Mouse (Mus musculus): Measurements from ENCODE around the gene Prkar2a. TPM values are rescaled to one million over a fixed set of nuclear protein-coding genes. Genes with fewer than 3 reads are reported as not detected.
"Not testable (repeated sequence)": the region's sequence is repeated elsewhere in the genome, so short reads cannot be mapped to it uniquely, and the experiment has no call there.

Gene Prkar2a
- total RNA-seq (2021), result 100 to 1,000 TPM; 164 to 169 TPM
- long read RNA-seq, experiment 1, full-length matches to known transcripts, result 275 of 342 reads
- long read RNA-seq, experiment 1, partial matches to known transcripts, result 47 of 342 reads
- long read RNA-seq, experiment 1, other reads (novel, unspliced or antisense), result 20 of 342 reads
- long read RNA-seq, experiment 2, full-length matches to known transcripts, result 205 of 244 reads
- long read RNA-seq, experiment 2, partial matches to known transcripts, result 38 of 244 reads
- long read RNA-seq, experiment 2, other reads (novel, unspliced or antisense), result 1 of 244 reads

DNA sequence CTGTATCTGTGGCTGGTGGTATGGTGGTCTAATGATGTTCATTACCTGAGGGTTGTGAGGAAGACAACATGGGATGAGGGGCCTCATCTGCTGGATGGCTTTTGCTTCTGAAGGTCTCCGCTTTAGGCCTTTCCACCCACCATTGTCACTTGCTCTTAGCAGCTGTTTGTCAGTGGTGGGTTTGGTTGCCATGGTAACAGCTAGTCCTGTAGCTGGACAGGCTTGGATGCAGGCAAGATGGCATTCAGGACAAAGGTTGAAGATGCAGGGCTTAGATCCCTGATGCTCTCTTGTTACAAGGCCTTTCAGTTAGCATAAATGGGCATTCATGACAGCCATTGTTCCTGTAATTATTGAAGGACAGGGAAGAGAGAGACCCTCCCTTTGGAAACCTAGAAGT is at the start of gene Prkar2a:
Prkar2a (plus strand) TSS at position 209 of the 400 bp plus-strand sequence.
- DNase-seq (ENCODE audit: low spot score), result no peak

DNA sequence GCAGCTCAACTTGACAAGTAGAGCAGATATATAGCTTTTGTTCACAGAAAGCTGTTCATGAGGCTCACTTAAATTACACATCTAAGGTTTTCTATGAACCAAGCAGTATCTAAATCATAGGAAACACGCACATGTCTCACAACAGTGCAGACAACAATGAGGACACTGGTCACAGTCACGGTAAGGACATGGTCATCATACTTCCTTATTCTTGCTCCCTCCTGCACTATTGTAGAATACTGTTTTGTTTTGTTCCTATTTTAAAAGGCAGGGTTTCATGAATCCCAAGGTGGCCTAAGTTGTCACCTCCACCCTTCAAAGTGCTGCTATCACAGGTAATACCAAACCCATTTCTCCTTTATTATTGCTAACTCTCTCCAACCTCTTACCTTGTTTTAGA is 49.3 kb upstream of the Prkar2a start:
- DNase-seq (ENCODE audit: low spot score), result no peak

DNA sequence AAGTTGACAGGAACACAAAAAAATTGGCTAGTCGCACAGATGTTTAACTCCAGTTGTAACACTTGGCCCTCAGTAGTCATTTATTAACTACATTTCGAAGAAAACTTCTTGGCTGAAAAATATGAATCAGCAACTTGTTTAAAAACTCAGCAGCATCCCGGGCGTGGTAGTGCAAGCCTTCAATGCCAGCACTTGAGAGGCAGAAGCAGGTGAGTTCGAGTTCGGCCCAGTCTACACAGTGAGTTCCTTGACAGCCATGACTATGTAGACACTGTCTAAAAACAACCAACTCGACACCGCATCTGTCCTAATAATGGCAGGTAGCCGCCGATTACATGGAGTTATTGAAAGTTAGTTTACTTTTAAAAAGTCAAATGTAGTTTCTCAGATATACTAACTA is 40.9 kb upstream of the Prkar2a start:
- DNase-seq (ENCODE audit: low spot score), result no peak

DNA sequence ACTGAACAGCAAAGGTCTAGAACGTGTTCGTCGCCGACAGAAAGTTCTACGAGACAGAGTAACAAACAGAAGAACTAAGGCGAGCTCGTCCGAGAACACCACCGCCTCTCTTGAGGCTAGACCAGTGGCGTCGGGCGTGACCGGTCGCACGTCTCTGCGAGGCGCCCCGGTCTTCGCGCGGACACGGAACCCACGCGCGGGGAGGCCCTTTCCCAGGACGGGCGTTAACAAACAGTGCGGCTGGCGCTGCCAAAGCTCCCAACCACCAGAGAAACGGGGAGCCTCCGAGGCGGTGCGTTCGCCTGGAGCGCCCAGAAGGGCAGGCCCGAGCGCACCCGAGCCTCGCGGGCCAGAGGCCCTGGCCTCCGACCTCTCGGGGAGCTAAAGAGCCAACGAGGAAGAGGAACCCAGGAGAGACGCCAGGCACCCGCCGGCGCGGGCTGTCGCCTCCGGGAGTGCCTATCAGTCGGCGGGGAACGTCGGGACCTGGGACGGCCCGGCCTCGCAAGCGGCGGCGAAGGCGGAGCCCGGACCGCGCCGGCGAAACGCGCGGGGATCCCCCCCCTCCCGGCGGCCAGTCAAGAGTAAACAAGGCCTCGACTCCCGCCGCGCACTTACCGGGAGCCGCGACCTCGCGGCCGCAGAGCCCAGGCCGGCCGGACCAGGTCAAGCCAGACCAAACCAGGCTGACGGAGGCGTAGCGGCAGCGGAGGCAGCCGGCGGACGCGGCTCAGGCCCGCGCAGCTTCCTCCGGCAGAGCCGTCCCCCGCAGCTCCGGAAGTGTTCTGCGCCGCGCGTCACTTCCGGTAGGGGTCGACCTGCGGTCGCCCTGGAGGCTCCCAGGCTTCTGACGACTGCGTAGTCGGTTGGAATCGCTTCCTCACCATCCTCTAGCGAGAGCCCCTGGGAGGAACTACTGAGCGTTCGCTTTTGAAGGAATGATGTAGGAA is 40.2 kb upstream of the Prkar2a start, which contains the start of gene Arih2:
Arih2 (minus strand) TSS at position 776 of the 950 bp plus-strand sequence.
- peak; percentile 91 for DNase-seq (ENCODE audit: low spot score)

DNA sequence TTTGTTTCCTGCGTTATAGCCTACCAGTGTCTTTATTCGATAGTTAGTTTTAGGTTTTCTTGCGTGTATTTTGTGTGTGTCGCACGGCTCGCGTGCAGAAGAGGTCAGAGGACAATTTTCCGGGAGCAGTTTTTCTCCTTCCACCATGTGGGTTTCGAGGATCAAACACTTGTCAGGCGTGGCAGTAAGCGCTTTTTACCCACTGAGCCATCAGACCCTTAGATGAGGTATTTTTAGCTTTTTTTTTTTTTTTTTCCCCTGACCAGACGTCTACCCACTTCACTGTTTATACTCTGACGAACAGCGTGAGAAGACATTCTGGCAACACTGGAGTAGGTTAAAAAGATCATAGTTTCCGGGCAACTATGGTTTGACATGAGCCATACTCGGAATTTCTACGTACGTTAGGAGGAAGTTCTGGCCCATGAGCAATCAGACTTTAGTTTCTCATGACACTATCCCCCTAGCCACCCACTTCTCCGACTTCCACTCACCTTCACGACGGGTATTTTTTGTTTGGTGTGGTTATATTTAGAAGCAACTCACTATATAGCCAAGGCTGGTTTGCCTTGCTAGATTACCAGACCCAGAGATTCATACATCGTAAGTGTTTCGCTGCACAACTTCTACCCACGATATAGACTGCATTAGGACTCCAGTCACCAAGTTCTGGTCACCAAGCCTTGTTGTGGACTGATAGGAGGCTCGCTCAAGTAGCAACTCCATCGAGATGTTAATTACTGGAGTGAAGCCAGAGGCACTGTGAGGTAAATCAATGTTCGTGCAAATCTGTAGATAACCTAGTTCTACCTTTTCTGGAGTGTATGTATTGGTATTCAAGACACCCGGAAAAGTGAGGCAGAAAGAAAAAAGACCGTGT is 39.3 kb upstream of the Prkar2a start:
- DNase-seq (ENCODE audit: low spot score), result no peak

DNA sequence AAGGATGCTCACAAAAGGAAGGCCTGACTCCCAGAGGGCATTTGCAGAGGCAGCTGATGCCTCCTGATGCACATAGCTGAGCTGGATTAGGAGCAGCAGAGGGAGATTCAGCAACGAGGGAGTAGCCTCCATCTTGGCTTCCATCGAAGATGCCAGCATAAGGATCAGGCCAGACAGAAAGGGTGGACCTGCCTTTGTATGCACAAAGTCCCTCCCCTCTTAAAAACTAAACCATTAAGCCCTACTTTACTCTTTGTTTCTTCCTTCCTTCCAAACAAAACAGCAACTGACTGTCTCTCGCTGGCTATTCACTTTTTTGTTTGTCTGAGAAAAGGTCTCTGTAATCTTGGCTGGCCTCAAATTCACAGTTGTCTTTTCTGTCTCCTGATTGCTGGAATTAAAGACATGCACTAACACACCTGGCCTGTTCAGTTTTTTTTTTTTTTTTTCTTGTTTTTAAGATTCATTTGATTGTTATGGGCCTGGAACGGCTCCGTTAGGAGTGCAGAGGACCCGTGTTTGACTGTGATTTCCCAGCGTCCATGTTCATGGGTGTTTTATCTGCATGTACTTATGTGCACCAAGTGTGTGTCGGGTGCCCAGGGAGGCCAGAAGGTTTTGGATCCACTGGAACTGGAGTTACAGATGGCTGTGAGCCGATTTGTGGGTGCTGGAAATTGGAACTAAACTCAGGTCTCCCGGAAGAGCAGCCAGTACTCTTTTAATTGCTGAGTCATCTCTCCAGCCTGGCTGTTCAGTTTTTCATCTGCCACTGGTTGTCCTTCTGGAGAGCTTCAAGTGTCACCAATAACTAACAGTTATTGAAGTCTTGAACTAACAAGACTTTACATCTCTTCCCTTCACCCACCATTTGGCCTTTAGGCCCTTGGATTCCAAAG is 34.3 kb upstream of the Prkar2a start:
- DNase-seq (ENCODE audit: low spot score), result no peak

DNA sequence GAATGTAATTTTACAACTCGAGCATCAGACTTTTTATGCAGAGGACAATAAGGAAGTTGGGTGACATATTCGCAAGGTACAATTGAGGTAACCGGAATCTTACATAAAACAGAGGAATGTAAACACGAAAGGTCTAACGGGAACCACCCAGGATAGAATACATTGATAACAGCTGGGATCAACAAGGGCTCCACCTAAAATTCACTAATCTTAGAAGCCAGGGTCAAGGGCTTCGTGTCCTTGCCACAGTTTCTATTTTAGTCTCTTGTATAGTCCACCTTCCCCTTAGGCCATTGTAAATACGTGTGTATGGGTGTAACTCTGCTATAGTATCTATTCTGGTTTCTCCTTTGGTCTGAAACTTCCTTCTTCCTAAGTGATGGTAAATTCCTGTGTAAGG is 33.2 kb upstream of the Prkar2a start:
- not testable (repeated sequence) for DNase-seq (ENCODE audit: low spot score)

DNA sequence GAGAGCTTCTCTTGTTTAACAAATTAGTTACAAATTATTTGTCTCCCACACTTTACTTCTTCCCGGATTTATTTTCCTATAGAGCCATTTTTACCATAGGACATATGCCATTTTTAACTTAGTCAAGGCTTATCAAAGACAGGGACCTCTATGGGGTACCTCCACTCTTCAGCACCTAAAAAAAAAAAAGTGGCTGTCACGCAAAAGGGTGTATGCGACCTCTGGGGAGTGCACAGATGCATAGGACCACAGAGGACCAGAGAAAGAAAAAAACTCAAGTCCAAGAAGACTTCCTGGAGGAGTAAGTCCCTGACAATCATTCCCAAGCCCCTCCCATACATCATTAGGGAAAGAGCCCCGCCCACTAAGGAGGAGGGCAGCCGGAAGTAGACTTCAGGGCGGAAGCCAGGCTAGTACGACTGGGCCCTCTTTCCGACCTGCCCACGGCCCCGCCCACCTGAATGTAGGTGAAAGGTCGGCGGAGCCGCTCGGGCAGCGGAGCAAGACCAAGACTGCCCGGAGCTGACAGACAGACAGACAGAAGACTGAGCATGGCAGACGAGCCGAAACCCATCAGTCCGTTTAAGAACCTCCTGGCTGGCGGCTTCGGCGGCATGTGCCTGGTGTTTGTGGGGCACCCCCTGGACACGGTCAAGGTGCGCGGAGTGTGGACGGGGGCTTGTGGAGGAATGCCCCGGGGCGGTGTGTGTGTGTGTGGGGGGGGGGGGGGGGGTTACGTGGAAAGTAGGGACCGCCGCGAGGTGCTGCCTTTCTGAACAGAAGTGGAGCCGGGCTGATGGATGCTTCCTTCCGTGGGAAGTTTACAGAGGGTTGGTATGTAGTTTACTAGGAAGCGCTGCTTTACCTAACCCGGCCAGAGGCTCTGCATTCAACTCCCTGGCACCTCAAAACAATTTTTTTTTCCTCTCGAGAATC is 27.2 kb upstream of the Prkar2a start, which contains the start of gene Slc25a20:
Slc25a20 (plus strand) TSS at position 412 of the 936 bp plus-strand sequence.
- DNase-seq (ENCODE audit: low spot score), result peak; percentile 88

DNA sequence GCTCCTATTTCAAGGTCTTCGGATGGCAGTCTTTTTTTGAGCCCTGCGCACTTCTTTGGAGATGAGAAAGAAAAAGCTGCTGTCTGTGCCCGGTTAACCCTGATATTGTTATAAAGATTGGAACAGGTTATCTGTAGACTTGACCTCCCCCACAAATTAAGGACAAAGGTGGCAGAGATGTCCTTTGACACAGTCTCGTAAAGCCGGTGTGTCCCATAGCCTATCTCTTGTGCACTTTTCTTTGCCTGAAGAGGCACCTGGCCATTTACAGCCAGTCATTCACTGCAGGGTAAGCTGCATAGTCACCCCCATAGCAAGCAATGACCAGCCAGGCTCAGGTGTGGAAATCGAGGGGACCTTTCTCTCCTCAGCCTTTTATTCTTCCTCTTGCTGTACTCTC is 26.5 kb upstream of the Prkar2a start:
- no peak for DNase-seq (ENCODE audit: low spot score)

DNA sequence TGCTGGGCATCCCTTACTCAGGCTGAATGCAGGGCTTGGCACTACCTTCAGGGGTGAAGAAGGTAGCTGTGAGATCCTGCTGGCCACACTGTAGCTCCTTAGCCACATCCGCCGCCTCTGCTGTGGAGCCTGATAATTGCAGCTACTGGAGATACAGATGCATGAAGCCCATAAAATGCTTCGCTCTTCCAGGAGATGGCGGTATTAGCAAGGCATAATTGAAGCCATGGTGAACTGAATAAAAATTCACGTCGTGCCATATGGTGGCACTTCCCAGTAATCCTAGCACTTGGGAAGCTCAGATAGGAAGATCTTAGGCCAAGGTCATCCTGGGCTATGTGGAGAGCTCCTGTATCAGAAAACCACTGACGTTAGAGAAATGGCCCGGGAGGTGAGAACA is 19.2 kb upstream of the Prkar2a start:
- no peak for DNase-seq (ENCODE audit: low spot score)

DNA sequence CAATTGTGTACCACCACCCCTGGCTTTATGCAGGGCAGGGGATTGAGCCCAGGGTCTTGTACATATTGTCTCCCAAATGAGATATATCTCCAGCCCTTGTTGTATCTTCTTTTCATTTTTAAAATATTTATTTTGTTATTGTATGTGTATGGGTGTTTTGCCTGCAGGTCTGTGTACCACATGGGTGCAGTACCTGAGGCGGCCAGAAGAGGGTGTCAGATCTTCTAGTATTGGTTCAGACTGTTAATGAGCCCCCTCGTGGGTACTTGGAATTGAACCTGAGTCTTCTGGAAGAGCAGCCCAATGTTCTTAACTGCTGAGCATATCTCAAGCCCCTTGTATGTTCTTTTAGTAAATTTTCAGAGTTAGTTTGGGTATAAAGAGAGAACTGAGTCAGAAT is 16.0 kb upstream of the Prkar2a start:
- DNase-seq (ENCODE audit: low spot score), result no peak

DNA sequence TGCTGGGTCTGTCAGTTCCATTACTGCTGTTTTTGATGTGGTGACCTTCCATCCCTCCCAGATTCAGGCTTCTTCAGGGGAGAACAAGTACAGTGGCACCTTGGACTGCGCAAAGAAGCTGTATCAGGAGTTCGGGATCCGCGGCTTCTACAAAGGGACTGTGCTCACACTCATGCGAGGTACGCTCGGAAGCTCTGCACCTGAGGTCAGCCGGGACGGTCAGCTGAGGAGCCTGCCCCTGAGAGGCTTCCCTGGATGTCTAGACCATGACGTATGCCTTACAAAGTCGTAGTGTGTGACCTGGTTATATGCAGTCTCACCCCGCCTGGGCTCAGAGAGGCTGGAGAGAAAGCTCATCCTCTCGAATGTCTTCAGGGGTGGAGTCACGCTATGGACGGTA is 9.1 kb upstream of the Prkar2a start:
- DNase-seq (ENCODE audit: low spot score), result no peak

DNA sequence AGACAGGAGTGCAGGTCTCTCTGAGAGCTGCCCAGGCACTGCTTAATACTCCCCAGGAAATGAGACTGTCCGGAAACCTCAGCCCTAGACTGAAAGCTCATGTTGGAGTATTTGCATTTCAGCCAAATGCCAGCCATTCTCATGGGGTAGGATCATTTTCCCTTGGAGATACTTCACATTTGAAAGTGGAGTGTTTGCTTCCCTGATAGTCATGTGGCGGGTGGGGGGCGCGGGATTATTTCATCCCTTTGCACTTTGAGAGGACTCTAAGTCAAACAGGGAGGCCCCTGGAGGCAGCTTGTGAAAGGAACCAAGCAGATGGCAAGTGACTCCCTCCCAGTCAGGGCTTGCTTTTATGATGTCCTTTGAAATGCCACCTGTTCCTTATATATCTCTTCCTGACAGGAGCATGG is 2.6 kb upstream of the Prkar2a start:
- peak; percentile 50 for DNase-seq (ENCODE audit: low spot score)

DNA sequence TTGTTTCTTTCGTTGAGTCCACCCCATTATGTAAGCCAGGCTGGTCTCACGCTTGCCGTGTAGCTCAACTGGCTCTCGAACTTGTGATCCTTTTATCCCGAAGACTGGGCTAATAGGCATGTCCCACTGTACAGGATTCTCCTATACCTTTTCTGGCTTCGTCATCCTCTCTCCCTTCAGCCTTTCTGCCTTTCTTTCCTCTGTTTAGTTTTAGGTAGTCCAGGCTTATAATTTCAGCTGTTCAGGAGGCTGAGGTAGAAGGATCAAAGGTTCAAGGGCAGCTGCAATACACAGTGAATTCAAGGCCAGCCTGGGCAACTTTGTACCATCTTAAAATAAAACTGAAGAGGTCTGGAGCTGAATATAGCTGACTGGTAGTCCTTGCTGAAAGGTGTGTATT is 1.9 kb upstream of the Prkar2a start:
- DNase-seq (ENCODE audit: low spot score), result no peak

DNA sequence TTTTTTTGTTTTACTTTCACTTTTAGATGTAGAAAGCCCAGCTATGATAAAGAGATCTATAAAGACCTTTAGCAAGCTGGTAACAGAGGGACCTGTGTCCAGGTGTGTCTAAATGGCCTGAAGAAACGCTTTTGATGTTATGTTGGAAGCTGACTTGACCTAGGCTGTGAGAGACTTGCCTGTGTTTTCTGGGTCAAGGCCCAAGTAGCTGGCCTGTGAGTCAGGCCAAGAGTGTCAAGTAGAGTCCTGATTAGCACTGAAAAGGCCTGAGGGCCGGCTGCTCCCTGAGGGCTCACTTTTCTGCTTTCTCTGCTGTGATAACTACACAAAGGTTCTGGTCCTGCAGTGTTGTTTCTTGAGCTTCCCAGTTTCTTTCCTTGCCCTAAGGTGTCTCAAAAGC is 1.4 kb upstream of the Prkar2a start:
- DNase-seq (ENCODE audit: low spot score), result no peak

DNA sequence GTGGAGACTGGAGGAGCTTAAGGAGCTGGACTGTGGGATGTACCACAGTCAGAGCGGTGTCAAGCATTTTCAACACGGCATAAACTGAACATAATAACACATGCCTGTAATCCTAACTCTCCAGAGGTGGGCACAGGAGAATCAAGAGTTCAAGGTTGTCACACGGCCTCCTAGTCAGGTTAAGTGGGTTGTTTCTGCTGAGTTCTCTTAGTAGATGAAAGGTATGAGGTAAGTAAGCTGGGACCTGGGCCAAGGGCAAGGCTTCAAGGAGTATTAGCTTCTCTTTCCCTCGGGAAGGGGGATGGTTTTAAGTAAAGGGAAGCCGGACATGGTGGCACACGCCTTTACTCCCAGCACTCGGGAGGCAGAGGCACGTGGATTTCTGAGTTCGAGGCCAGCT is 663 bp upstream of the Prkar2a start:
- no peak for DNase-seq (ENCODE audit: low spot score)

DNA sequence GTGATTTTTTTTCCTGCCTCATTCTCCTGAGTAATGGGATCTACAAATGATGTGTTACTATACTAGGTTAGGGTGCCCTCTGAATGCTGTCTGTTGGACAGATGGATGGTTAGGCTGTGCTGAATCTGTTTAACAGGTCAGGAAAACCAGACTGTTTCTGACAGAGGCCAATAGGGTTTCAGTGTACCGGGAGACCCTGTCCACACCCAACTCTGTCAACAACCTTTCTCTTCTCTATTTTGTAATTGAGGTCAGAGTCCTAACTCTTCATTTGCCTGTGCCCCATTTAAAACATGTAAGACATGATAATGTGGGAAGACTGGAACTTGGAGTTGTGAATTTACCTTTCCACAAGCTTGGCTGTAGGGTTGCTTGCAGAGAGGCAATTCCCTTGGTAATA is 879 bp downstream of the Prkar2a start:
- no peak for DNase-seq (ENCODE audit: low spot score)

DNA sequence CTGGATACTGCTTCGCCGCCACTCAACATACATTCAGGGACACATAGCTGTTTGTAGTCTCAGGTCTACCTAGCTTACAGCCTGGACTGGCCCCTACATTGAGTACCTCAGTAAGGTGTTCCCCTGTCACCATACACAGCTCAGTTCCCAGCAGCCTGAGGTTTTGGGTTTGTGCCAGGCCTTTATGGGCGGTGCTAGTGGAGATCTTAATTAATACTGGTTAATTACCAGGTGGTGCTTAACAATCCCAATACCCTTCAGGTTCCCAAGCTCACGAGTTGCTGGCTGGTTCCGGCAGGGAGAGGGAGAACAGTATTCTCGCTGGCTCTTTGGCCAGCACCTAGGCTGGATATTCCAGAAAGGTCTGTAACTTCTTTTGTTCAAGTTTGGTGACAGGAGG is 1.8 kb downstream of the Prkar2a start:
- DNase-seq (ENCODE audit: low spot score), result no peak

DNA sequence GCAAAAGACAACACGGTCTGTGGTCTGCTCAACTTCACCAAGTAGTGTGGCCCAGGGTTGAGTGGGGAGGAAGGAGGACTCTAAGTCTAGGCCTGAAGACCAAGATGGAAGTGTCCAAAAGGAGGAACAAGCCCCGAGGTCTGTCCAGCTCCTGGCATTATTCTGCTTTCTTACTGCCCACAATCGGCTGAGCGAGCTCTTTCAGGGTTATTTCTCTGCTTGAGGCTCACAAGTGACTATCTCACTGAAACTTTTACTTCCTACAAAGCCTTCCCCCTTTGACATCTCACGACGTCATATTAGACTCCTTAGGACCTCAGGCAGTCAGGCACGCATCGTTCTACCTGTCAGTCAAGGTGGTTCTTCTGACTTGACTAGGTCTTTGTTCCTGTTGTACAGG is 2.3 kb downstream of the Prkar2a start:
- DNase-seq (ENCODE audit: low spot score), result no peak

Data from gastrocnemius, adult 18-20 months (tissue).